Mouse (Mus musculus) forebrain, embryonic 11.5 days (tissue): ENCODE data around the gene Epha4. TPM values are rescaled to one million over a fixed set of nuclear protein-coding genes. Genes with fewer than 3 reads are reported as not detected.

Experiments used
- ATAC-seq: fragments of 200-750 bp; cut with Nextera tagmentation; replicated peaks from 2 replicates; pipeline ENCODE4 v1.8.0; 2017; ENCODE audit warnings: moderate TSS enrichment; ENCODE audit not compliant: low FRiP score
- DNase-seq: peaks from one replicate; pipeline ENCODE4 v3.0.0-alpha.2; 2017; ENCODE audit warnings: low spot score
- H3K27ac ChIP-seq: fragments of 300-500 bp; sonication (generic); 2 replicates; pipeline ENCODE4 v1.5.1; 2014; ENCODE audit warnings: low read depth, low read length
- H3K27me3 ChIP-seq: fragments of 300-500 bp; sonication (generic); 2 replicates; pipeline ENCODE4 v1.6.1; 2014; ENCODE audit warnings: mild to moderate bottlenecking, low read length, mixed read lengths; ENCODE audit not compliant: control insufficient read depth, insufficient read depth
- H3K36me3 ChIP-seq: fragments of 300-500 bp; sonication (generic); 2 replicates; pipeline ENCODE4 v1.6.1; 2014; ENCODE audit warnings: mild to moderate bottlenecking, low read length, moderate library complexity, mixed read lengths; ENCODE audit not compliant: control insufficient read depth, insufficient read depth
- H3K4me1 ChIP-seq: fragments of 300-500 bp; sonication (generic); replicated peaks from 2 replicates; pipeline ENCODE4 v1.6.1; 2014; ENCODE audit warnings: low read length, mixed read lengths; ENCODE audit not compliant: control insufficient read depth, insufficient read depth
- H3K4me2 ChIP-seq: fragments of 300-500 bp; sonication (generic); 2 replicates; pipeline ENCODE4 v1.6.1; 2014; ENCODE audit warnings: low read depth, mild to moderate bottlenecking, low read length, moderate library complexity, mixed read lengths; ENCODE audit not compliant: severe bottlenecking
- H3K4me3 ChIP-seq: fragments of 300-500 bp; sonication (generic); 2 replicates; pipeline ENCODE4 v1.5.1; 2014; ENCODE audit warnings: low read depth, low read length
- H3K9ac ChIP-seq: fragments of 300-500 bp; sonication (generic); 2 replicates; pipeline ENCODE4 v1.6.1; 2014; ENCODE audit warnings: low read length
- H3K9me3 ChIP-seq: fragments of 300-500 bp; sonication (generic); 2 replicates; pipeline ENCODE4 v1.6.1; 2016; ENCODE audit warnings: low read length, mixed read lengths; ENCODE audit not compliant: control insufficient read depth
- WGBS: fragments of 180-500 bp; shearing (Covaris S2); extraction: QIAGEN DNeasy Blood & Tissue Kit; methylation state at CpG from one replicate; pipeline ENCODE4 v1.1.7; 2014; 5-methylcytosine and 5-hydroxymethylcytosine counted together
- microRNA-seq: library from miRNA; unstranded; fragments of <30 nt; microRNA quantifications from one replicate; pipeline ENCODE4, GENCODE M21; 2016; ENCODE audit not compliant: insufficient number of aligned reads
- polyA plus RNA-seq: library from polyadenylated mRNA; unstranded; fragments of >200 nt; fragmentation: Nextera tagmentation; extraction: Ambion mirVana; gene quantifications from 2 replicates; pipeline ENCODE4 v1.2.1, GENCODE M21; 2014

Gene Epha4
- polyA plus RNA-seq, 1 experiment from 2014 or later, result 38.4 TPM

- ATAC-seq (no peak), DNase-seq (no peak)
- 95% methylated on average over 4 of the region's 4 CpGs for WGBS
- no peaks in the 10 kb centered on the region for H3K9me3 ChIP-seq
- H3K27me3 ChIP-seq, result no peaks in the 10 kb centered on the region
- H3K9ac ChIP-seq, result no peak overlapping the region
- H3K4me2 ChIP-seq, result no peak overlapping the region
- H3K36me3 ChIP-seq, result no peaks in the 10 kb centered on the region
- no peaks in the 10 kb centered on the region for H3K4me1 ChIP-seq
- no peak overlapping the region for H3K4me3 ChIP-seq
- H3K27ac ChIP-seq, result no peak overlapping the region
Measured at GRCm38 (mm10) chr1:77346459-77346858, 168.4 kb downstream of the Epha4 start.

DNA sequence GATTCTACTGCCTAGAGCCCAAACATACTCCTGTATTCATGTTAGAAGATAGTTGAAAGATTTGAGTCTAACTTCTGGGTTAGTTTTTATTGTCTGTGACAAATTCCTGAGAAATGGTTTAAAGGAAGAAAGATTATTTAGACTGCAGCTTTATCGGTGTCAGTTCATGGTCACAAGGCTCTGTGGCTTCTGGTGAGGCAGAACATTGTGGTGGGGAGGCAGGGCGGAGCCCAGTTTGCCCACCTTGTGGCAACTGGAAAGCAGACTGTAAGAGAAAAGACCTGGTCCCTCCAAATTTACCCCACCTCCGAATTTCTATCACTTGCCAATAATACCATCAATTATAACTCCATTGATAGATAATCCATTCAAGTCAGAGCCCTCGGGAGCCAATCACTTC, 171.1 kb downstream of the Epha4 start:
- WGBS, result 90% methylated on average over 4 of the region's 4 CpGs
- no peaks in the 10 kb centered on the region for H3K27me3 ChIP-seq
- DNase-seq (no peak), ATAC-seq (no peak)
- no peaks in the 10 kb centered on the region for H3K4me1 ChIP-seq
- H3K4me2 ChIP-seq, result no peak overlapping the region
- H3K9ac ChIP-seq, result no peak overlapping the region
- no peak overlapping the region for H3K4me3 ChIP-seq
- no peaks in the 10 kb centered on the region for H3K36me3 ChIP-seq
- H3K27ac ChIP-seq, result no peak overlapping the region
- H3K9me3 ChIP-seq, result no peaks in the 10 kb centered on the region

DNA sequence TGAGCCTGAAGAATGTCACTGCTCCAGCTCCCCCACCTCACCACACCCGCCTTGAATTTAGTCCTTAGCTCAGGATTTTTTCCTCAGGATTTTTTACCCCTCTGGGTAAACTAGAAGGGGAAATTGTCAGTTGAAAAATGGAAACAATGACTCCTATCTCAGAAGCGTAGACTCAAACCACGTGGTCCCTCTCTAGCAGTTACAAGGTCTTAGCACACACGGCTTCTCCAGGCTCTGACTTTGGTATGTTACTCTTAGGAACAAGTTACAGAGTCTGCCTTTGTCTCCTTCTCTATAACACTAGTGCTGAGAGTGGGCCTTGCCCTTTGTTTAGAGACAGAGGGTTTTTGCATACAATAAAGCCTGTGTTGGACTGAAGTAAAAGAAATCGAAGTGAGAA, 175.2 kb downstream of the Epha4 start:
- H3K9me3 ChIP-seq, result no peaks in the 10 kb centered on the region
- H3K36me3 ChIP-seq, result no peaks in the 10 kb centered on the region
- no peak for DNase-seq
- H3K27ac ChIP-seq, result no peak overlapping the region
- no peaks in the 10 kb centered on the region for H3K4me1 ChIP-seq
- no peak overlapping the region for H3K4me2 ChIP-seq
- H3K9ac ChIP-seq, result no peak overlapping the region
- H3K27me3 ChIP-seq, result no peaks in the 10 kb centered on the region
- no peak overlapping the region for H3K4me3 ChIP-seq
- 82% methylated on average over 5 of the region's 5 CpGs for WGBS
- no peak for ATAC-seq

DNA sequence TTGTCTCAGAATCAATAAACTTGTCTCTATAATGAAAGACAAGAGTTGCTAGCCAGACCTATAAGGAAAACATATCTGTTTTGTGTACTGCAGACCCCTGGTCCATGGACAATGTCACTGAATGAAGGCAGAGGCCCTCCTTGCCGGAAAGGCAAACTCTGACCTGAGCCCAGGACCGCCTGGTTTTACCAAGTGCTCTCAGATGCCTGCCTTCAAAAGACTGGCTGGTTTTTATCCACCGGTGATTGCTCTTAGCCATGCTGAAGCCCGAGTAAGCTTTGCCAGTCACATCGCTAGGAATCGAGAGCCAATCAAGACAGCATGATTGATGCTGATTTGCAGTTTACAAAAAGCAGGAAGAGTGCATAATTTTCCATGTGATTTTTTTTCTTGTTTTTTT, 176.5 kb downstream of the Epha4 start:
- Histone ChIP-seq H3K9ac (no peak overlapping the region), H3K36me3 (no peaks in the 10 kb centered on the region), H3K27me3 (no peaks in the 10 kb centered on the region), H3K9me3 (no peaks in the 10 kb centered on the region), H3K27ac (no peak overlapping the region), H3K4me3 (no peak overlapping the region), H3K4me2 (no peak overlapping the region), H3K4me1 (no peaks in the 10 kb centered on the region)
- no peak for ATAC-seq
- 69% methylated on average over 6 of the region's 6 CpGs for WGBS
- DNase-seq, result no peak

- no peak overlapping the region for H3K27ac ChIP-seq
- H3K4me3 ChIP-seq, result no peak overlapping the region
- no peaks in the 10 kb centered on the region for H3K9me3 ChIP-seq
- H3K36me3 ChIP-seq, result no peaks in the 10 kb centered on the region
- H3K4me1 ChIP-seq, result no peaks in the 10 kb centered on the region
- 90% methylated on average over 7 of the region's 7 CpGs for WGBS
- ATAC-seq, result no peak
- no peak overlapping the region for H3K9ac ChIP-seq
- H3K4me2 ChIP-seq, result no peak overlapping the region
- H3K27me3 ChIP-seq, result no peaks in the 10 kb centered on the region
- DNase-seq, result no peak
Measured at GRCm38 (mm10) chr1:77336937-77337336, 178.0 kb downstream of the Epha4 start.

- Histone ChIP-seq H3K4me1 (no peaks in the 10 kb centered on the region), H3K4me3 (no peak overlapping the region), H3K36me3 (no peaks in the 10 kb centered on the region), H3K9me3 (no peaks in the 10 kb centered on the region), H3K9ac (no peak overlapping the region), H3K27ac (no peak overlapping the region), H3K27me3 (no peaks in the 10 kb centered on the region), H3K4me2 (no peak overlapping the region)
- DNase-seq (no peak), ATAC-seq (no peak)
- 90% methylated on average over 4 of the region's 4 CpGs for WGBS
Measured at GRCm38 (mm10) chr1:77318597-77319127, 196.2 kb downstream of the Epha4 start.

Small RNA genes lying within 50 kb of the gene (microRNA-seq; reads per million reads assigned to microRNA genes)
- not detected for gene Mir6352
